Mouse (Mus musculus): ENCODE measurements around the gene Ftl1. TPM values are rescaled to one million over a fixed set of nuclear protein-coding genes. Genes with fewer than 3 reads are reported as not detected.

The Ftl1 gene
- total RNA-seq, 2 experiments from 2014 or later, result 246 to 262 TPM

- DNase-seq, result no peak
These were observed 3.6 kb downstream of the Ftl1 start for GRCm38 (mm10) chr7:45455932-45456696.

GRCm38 (mm10) chr7:45454971-45455370 lies 4.7 kb downstream of the Ftl1 start:
- intact Hi-C loops (cut with DNase I), result no loop called here
- DNase-seq, result no peak

More at GRCm38 (mm10) chr7:45455932-45456696, 3.6 kb downstream of the Ftl1 start:
- intact Hi-C loops (cut with DNase I), result no loop called here

GRCm38 (mm10) chr7:45451344-45451982 lies 8.2 kb downstream of the Ftl1 start:
- intact Hi-C loops (cut with DNase I), result loop anchor here (2.0 kb wide), 1 partner anchor 109 kb away; no protein-coding TSS in a partner anchor
- peak; percentile 83 to 89 for DNase-seq

GRCm38 (mm10) chr7:45449974-45450373 lies 9.7 kb downstream of the Ftl1 start:
- DNase-seq, result no peak
- intact Hi-C loops (cut with DNase I), result loop anchor here (2.0 kb wide), 1 partner anchor 111 kb away; no protein-coding TSS in a partner anchor

- intact Hi-C loops (cut with DNase I), result no loop called here
- no peak for DNase-seq
These were observed 12.2 kb downstream of the Ftl1 start for GRCm38 (mm10) chr7:45447325-45447990.

GRCm38 (mm10) chr7:45446589-45446988 lies 13.1 kb downstream of the Ftl1 start:
- intact Hi-C loops (cut with DNase I), result no loop called here
- DNase-seq, result no peak

GRCm38 (mm10) chr7:45443526-45444420 lies 15.9 kb downstream of the Ftl1 start:
- intact Hi-C loops (cut with DNase I), result no loop called here
- no peak for DNase-seq

GRCm38 (mm10) chr7:45437521-45438276 lies 22.0 kb downstream of the Ftl1 start, which contains the start of gene Ruvbl2:
Ruvbl2 (minus strand) TSS chr7:45438096.
- DNase-seq, result no peak
- intact Hi-C loops (cut with DNase I), result no loop called here

- DNase-seq, result no peak
- intact Hi-C loops (cut with DNase I), result no loop called here
These were observed 22.6 kb downstream of the Ftl1 start for GRCm38 (mm10) chr7:45437046-45437445.

- intact Hi-C loops (cut with DNase I), result no loop called here
- DNase-seq, result no peak
These were observed 23.2 kb downstream of the Ftl1 start for GRCm38 (mm10) chr7:45436444-45436843.

- intact Hi-C loops (cut with DNase I), result no loop called here
- DNase-seq, result no peak
These were observed 24.6 kb downstream of the Ftl1 start for GRCm38 (mm10) chr7:45435038-45435437.

- intact Hi-C loops (cut with DNase I), result loop anchor here (5.0 kb wide), 1 partner anchor 37 kb away; the partner anchor contains the start of gene Snrnp70
- DNase-seq, result peak; percentile 99 to 100
These were observed 25.3 kb downstream of the Ftl1 start, which contains the start of gene Gys1 for GRCm38 (mm10) chr7:45434203-45435015. Gys1 (plus strand) TSS chr7:45434844.

- no peak for DNase-seq
- intact Hi-C loops (cut with DNase I), result loop anchor here (2.0 to 5.0 kb wide), 2 partner anchors 27 to 37 kb away; partner anchors contain the start of gene Snrnp70
These were observed 25.9 kb downstream of the Ftl1 start for GRCm38 (mm10) chr7:45433835-45434202.

- DNase-seq, result no peak
- intact Hi-C loops (cut with DNase I), result no loop called here
These were observed 33.1 kb downstream of the Ftl1 start for GRCm38 (mm10) chr7:45426556-45426955.

- no peak for DNase-seq
- intact Hi-C loops (cut with DNase I), result no loop called here
These were observed 38.5 kb downstream of the Ftl1 start for GRCm38 (mm10) chr7:45421194-45421593.

- DNase-seq, result no peak
- intact Hi-C loops (cut with DNase I), result no loop called here
These were observed 39.1 kb downstream of the Ftl1 start, which contains the start of gene Lhb for GRCm38 (mm10) chr7:45420615-45420919. Lhb (plus strand) TSS chr7:45420820.

- DNase-seq, result no peak
- intact Hi-C loops (cut with DNase I), result no loop called here
These were observed 39.6 kb downstream of the Ftl1 start for GRCm38 (mm10) chr7:45419859-45420614.

GRCm38 (mm10) chr7:45417962-45418492 lies 41.7 kb downstream of the Ftl1 start:
- intact Hi-C loops (cut with DNase I), result no loop called here
- no peak for DNase-seq

Measured in heart, postnatal 36 days (tissue).